Comparison of ENCODE assay signal across 8 mouse cellular contexts in genomic region chr6:77475354-77475753, GRCm38 (mm10).
DNase-seq lines count a peak whose midpoint lies in the region; ATAC-seq and TF ChIP-seq lines count a peak whose summit lies in the region.

No protein-coding gene starts in this region.

- no peak for TF ChIP-seq CTCF in cortical plate, adult 2 months (IDR thresholded peaks at IDR 0.05; ENCODE audit: extremely low read depth, insufficient read depth, low read length)

- H3K4me2 ChIP-seq in heart, embryonic 11.5 days: no peak overlapping the region

- H3K27ac ChIP-seq in heart, embryonic 11.5 days (ENCODE audit: low read depth, low read length): no peak overlapping the region
- peak overlapping the region; percentile 38; the same call in 1 of the 2 replicates for H3K27ac ChIP-seq in cortical plate, adult 2 months (ENCODE audit: insufficient read depth, low read length)
- no peak overlapping the region for H3K27ac ChIP-seq in midbrain, embryonic 10.5 days (replicated peaks)

- 65% methylated on average over 1 of the region's 1 CpGs for WGBS in heart, embryonic 11.5 days (ENCODE audit: insufficient replicate concordance)
- 55% methylated on average over 1 of the region's 1 CpGs for whole genome bisulfite sequencing in midbrain, embryonic 10.5 days

- no peaks in the 10 kb centered on the region for H3K36me3 ChIP-seq in heart, embryonic 11.5 days (ENCODE audit: control insufficient read depth, insufficient read depth, low read length)
- H3K36me3 ChIP-seq in midbrain, embryonic 10.5 days: no peaks in the 10 kb centered on the region

- ATAC-seq in heart, embryonic 11.5 days (replicated peaks; ENCODE audit: insufficient number of reproducible peaks, low FRiP score, low TSS enrichment): no peak
- no peak for ATAC-seq in megakaryocyte, adult 5-6 weeks (ENCODE audit: poor library complexity, severe bottlenecking)

- H3K9me3 ChIP-seq in heart, embryonic 11.5 days (replicated peaks; ENCODE audit: control insufficient read depth, low read length): no peaks in the 10 kb centered on the region
- H3K9me3 ChIP-seq in midbrain, embryonic 10.5 days (replicated peaks): no peaks in the 10 kb centered on the region

- H3K9ac ChIP-seq in heart, embryonic 11.5 days (ENCODE audit: low read depth, low read length): no peak overlapping the region

- peak; percentile 97 for DNase-seq in heart, adult 11 months
- peak; percentile 22 to 28 for DNase-seq in adrenal gland, adult 18-20 months (ENCODE audit: low spot score in 2 of 2)
- DNase-seq in heart, postnatal 36 days: peak; percentile 58 to 68
- DNase-seq in left cerebral cortex, postnatal 14 days (ENCODE audit: low spot score in 2 of 2): peak; percentile 40 to 64
- DNase-seq in midbrain, embryonic 10.5 days (ENCODE audit: low spot score): no peak

- H3K4me1 ChIP-seq in heart, embryonic 11.5 days (ENCODE audit: control insufficient read depth, insufficient read depth, low read length): no peaks in the 10 kb centered on the region
- peaks cover 6% of the 10 kb centered on the region; the same call in 1 of the 2 replicates for H3K4me1 ChIP-seq in cortical plate, adult 2 months (ENCODE audit: control insufficient read depth, insufficient read depth, low read length)
- H3K4me1 ChIP-seq in midbrain, embryonic 10.5 days: no peaks in the 10 kb centered on the region

- no peak for TF ChIP-seq POLR2A in cortical plate, adult 2 months (IDR thresholded peaks at IDR 0.05; ENCODE audit: extremely low read depth, insufficient read depth, low read length)

- intact Hi-C loops in heart, postnatal 36 days (cut with DNase I): no loop called here
- intact Hi-C loops in left cerebral cortex, postnatal 14 days (cut with DNase I): no loop called here

- H3K27me3 ChIP-seq in heart, embryonic 11.5 days (ENCODE audit: control insufficient read depth, insufficient read depth, low read length): no peaks in the 10 kb centered on the region
- H3K27me3 ChIP-seq in midbrain, embryonic 10.5 days (ENCODE audit: low read depth, poor library complexity, severe bottlenecking): no peaks in the 10 kb centered on the region

- no peak overlapping the region for H3K4me3 ChIP-seq in heart, embryonic 11.5 days (ENCODE audit: low read depth, low read length)
- H3K4me3 ChIP-seq in cortical plate, adult 2 months (ENCODE audit: insufficient read depth, low read length): no peak overlapping the region
- no peak overlapping the region for H3K4me3 ChIP-seq in midbrain, embryonic 10.5 days
